Mouse (Mus musculus): ENCODE data around the gene Map3k5.

DNA sequence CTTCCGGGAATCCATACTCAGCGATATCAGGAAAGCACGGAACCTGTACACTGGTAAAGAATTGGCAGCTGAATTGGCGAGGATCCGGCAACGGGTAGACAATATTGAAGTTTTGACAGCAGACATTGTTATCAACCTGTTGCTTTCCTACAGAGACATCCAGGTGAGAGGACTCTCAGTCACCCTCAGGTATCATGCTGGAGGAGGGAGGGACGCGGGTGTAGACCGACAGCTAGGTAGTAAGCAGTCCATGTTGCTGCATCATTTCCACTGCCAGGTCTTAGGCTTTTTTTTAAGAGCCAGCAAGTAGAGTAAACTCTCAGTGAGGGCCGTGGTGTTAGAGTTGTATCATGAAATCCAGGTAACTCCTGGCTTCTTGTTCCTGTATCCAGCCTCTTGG is 90.6 kb downstream of the Map3k5 start:
- TF ChIP-seq POLR2A (IDR thresholded peaks at IDR 0.05; ENCODE audit: borderline replicate concordance, extremely low read depth, low read depth, low read length), result no peak
- no peak for TF ChIP-seq CTCF (IDR thresholded peaks at IDR 0.05; ENCODE audit: insufficient read depth, low read length)

All from lung, adult 2 months (tissue).